Mouse (Mus musculus): ENCODE measurements around the gene Aplnr.

Aplnr gene

GRCm38 (mm10) chr2:85178139-85178800, 42.2 kb downstream of the Aplnr start:
- DNase-seq (ENCODE audit: low spot score in 2 of 2): no peak

- no peak for DNase-seq (ENCODE audit: low spot score in 2 of 2)
Measured at GRCm38 (mm10) chr2:85187582-85188151, 51.6 kb downstream of the Aplnr start.
